Mouse (Mus musculus) testis, postnatal 14 days (tissue): Measurements from ENCODE around the gene Arhgef19.

Source experiments
- DNase-seq: peaks from one replicate; pipeline ENCODE4 v3.0.0; 2021; ENCODE audit warnings: low spot score

Arhgef19 gene

DNA sequence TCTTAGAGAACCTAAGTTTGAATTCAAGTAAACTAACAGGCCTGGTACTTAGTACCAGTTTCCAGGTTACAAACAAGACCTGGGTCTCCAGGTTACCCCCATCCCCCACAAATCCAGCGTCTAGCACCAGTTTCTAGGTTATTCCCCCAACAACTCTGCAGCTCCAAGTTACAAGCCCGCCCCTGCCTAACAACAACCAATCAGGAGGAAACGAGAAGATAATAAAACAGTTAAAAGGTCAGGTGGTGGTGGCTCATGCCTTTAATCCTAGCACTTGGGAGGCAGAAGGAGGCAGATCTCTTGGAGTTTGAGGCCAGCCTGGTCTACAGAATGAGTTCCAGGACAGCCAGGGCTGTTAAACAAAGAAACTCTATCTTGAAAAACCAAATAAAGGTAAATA, 28.0 kb downstream of the Arhgef19 start:
- no peak for DNase-seq

- DNase-seq = no peak
These were observed 28.5 kb downstream of the Arhgef19 start for GRCm38 (mm10) chr4:141267837-141268236.

GRCm38 (mm10) chr4:141268350-141268749, 29.1 kb downstream of the Arhgef19 start:
- peak; percentile 71 for DNase-seq

- no peak for DNase-seq
These were observed 29.8 kb downstream of the Arhgef19 start for GRCm38 (mm10) chr4:141269080-141269479.

GRCm38 (mm10) chr4:141270201-141270940, 31.1 kb downstream of the Arhgef19 start:
- no peak for DNase-seq

GRCm38 (mm10) chr4:141271228-141271627, 31.9 kb downstream of the Arhgef19 start:
- DNase-seq = no peak

DNA sequence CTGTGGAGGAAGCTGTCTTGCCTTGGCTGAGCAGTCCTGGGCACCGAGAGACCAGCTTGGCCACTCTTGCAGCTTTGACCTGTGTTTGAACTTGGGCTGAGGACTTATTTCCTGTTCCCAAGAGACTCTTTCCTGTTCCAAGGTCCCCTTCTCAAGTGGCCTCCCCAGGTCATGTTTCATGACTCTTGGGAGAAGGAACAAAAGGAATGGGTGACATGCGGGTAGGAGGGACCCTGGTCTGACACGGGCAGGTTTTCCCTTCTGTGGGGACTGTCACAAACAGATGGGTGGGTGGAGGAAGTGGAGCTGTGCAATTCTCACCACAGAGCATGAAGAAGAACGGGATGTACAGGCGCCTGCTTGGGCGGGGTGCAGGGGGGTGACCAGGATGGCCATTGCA, 32.4 kb downstream of the Arhgef19 start:
- DNase-seq = no peak

GRCm38 (mm10) chr4:141272878-141273277, 33.6 kb downstream of the Arhgef19 start:
- no peak for DNase-seq

- DNase-seq = peak; percentile 78
These were observed 34.0 kb downstream of the Arhgef19 start for GRCm38 (mm10) chr4:141273296-141273695.

DNA sequence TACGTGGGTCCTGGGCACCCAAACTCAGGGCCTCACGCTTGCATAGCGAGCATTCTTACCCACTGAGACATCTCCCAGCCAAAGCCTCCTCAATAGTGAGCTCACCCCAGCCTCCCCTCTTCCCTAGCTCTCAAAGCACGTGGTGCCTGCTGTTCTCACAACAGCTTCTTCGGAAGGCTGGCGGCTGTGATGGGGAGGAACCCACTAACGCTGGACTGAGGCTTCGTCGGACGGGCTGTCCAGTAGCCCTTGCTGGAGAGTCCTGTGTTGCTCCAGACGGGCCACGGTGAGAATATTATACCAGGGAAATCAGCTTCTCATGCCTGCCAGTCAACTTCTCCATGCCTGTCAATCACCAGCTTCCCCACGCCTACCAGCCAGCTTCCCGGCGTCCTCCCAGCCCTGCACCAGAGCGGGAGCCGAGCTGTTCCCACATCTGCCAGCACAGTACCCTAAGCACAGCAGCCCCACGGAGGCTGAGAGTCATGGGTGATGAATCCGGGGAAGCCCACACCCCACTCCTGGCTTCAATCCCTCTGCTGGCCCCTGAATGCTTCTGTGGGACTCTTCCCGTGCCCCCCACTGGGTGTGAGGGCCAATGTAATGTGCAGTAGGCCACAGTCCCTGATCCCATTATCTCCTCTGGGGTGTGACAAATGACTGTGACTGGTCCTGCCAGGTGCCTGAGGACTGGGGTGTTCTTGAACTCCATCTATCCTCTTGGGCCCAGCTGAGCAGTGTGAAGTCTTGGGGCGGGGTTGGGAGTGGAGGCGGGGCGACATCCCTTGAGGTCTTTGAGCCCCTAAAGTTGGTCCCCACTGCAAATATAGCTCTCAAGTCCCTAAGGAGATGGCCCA, 35.4 kb downstream of the Arhgef19 start:
- no peak for DNase-seq

- DNase-seq = no peak
These were observed 37.9 kb downstream of the Arhgef19 start for GRCm38 (mm10) chr4:141277157-141277556.

- peak; percentile 71 for DNase-seq
These were observed 38.9 kb downstream of the Arhgef19 start for GRCm38 (mm10) chr4:141278154-141278553.

- no peak for DNase-seq
These were observed 40.0 kb downstream of the Arhgef19 start for GRCm38 (mm10) chr4:141279327-141279726.

GRCm38 (mm10) chr4:141279783-141280182, 40.5 kb downstream of the Arhgef19 start:
- DNase-seq = no peak

GRCm38 (mm10) chr4:141280471-141280870, 41.2 kb downstream of the Arhgef19 start:
- no peak for DNase-seq

- no peak for DNase-seq
These were observed 41.9 kb downstream of the Arhgef19 start for GRCm38 (mm10) chr4:141281153-141281552.

DNA sequence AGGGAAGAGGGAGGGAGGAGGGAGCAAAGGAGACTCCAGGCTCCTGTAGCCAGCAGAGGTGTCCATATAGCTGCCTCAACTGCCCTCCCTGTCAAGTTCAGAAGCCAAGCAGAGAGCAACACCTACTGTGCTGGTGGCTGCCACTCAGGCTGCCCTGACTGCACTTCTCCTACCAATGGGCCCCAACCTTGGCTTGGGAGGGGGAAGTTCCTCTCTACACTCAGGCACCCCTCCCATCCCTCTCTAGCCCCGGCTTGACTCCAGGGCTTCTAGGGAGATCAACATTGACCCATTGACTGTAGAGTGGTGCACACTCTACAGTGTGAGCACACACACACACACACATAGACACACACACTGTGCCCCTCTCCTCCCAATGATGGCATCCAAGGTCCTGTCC, 42.3 kb downstream of the Arhgef19 start:
- DNase-seq = no peak

GRCm38 (mm10) chr4:141282087-141282486, 42.8 kb downstream of the Arhgef19 start:
- no peak for DNase-seq

DNA sequence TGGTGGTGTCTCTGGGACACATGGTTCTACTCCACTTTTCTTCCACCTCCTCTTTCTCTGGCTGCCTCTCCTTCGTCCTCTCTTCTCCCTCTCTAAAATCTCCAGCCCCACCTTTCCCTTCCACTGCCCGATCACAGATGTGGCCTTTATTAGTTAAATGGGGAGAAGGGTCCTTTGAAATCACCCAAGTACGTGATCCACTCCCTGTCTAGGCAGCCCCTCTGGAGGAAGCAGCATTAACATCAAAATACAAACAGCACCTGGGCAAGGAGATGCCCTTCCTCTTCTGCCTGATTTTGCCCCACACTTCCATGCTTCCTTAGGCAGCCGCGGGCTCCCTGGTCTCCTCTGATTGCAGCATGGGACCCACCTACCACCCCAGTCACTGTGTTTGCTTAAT, 43.3 kb downstream of the Arhgef19 start:
- no peak for DNase-seq

- DNase-seq = no peak
These were observed 44.0 kb downstream of the Arhgef19 start for GRCm38 (mm10) chr4:141283176-141283878.

DNA sequence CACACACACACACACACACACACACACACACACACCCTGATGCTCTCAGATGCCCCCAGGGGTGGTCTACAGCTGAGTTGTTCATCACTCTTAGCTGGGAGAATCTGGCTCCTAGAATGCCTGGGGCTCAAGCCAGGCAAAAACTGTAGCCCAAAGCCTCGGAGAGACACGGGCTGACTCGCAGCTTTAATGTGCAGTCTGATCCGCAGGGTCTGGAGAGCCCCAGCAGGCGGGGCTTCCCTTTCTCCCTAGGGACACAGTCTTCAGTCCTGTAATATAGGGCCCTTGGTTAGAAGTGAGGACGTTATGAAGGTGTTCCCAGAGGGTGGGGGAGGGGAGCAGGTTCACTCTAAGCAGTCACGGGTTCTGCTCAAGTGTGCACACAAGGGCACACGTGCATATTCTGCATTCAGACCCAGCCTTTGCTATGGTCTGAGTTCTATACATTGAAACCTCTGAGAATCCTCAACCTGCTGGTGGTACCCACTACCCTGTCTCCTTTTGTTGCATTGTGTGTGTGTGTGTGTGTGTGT, 44.6 kb downstream of the Arhgef19 start:
- no peak for DNase-seq

DNA sequence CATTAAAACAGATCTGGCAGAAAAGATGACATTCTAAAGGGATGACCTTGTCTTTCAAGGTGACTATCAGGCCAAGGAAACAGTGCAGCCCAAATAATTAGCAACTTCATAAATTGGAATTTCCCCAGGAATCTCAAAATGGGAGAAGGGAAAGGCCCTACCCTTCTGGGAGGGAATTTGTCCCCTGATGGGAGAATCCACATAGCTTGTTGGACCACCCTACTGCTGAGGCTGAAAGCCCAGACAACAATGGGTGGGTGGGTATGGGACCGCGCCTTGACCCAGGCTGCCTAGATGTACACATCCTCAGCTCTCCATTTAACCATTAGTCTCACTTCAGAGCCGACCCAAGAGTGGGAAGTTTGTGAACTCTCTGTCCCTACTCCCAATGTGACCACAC, 45.2 kb downstream of the Arhgef19 start:
- no peak for DNase-seq
